Mouse (Mus musculus) MEL (cell line): ENCODE measurements around the gene Hexdc. TPM values are rescaled to one million over a fixed set of nuclear protein-coding genes. Genes with fewer than 3 reads are reported as not detected.

Experiments
- DNase-seq: peaks from one replicate; pipeline ENCODE4 v3.0.0; 2011; ENCODE audit warnings: low read depth, low spot score
- H3K27ac ChIP-seq: 2 replicates; pipeline ENCODE4 v1.5.1; 2012; ENCODE audit warnings: low read depth, mild to moderate bottlenecking, control low read depth, low read length, moderate library complexity; ENCODE audit not compliant: control insufficient read depth
- H3K27me3 ChIP-seq, 2 experiments: fragments of 150-350 bp in 1 of 2; sonication (generic) in 1 of 2; 2 replicates each; pipeline ENCODE4 v1.6.1; 2012; ENCODE audit warnings: low read length in 2 of 2, mild to moderate bottlenecking in 2 of 2, improper control_type of control experiment in 1 of 2, moderate library complexity in 1 of 2; ENCODE audit not compliant: insufficient read depth in 2 of 2, control insufficient read depth in 1 of 2
- H3K36me3 ChIP-seq, 2 experiments: 2 replicates each; pipeline ENCODE4 v1.6.1; 2012 to 2014; ENCODE audit warnings: low read length in 2 of 2, improper control_type of control experiment in 1 of 2, inconsistent platforms in 1 of 2, mild to moderate bottlenecking in 1 of 2; ENCODE audit not compliant: insufficient read depth in 2 of 2, control insufficient read depth in 1 of 2
- H3K4me1 ChIP-seq, 2 experiments: fragments of 150-350 bp in 1 of 2; sonication (generic) in 1 of 2; 2 replicates each; pipeline ENCODE4 v1.6.1; 2012; ENCODE audit warnings: low read length in 2 of 2, improper control_type of control experiment in 1 of 2, mild to moderate bottlenecking in 1 of 2; ENCODE audit not compliant: insufficient read depth in 2 of 2, control insufficient read depth in 1 of 2
- H3K4me3 ChIP-seq, 2 experiments: fragments of 150-350 bp in 1 of 2; sonication (generic) in 1 of 2; 2 replicates each; pipeline ENCODE4 v1.5.1; 2012; ENCODE audit warnings: low read depth in 2 of 2, low read length in 2 of 2, mild to moderate bottlenecking in 2 of 2, moderate library complexity in 2 of 2, control low read depth in 1 of 2, improper control_type of control experiment in 1 of 2; ENCODE audit not compliant: control insufficient read depth in 1 of 2, insufficient read depth in 1 of 2
- H3K79me2 ChIP-seq: 2 replicates; pipeline ENCODE4 v1.6.1; 2012; ENCODE audit warnings: mild to moderate bottlenecking, low read length, moderate library complexity; ENCODE audit not compliant: control insufficient read depth, poor library complexity, insufficient read depth
- H3K9ac ChIP-seq: 2 replicates; pipeline ENCODE4 v1.6.1; 2012; ENCODE audit warnings: low read depth, mild to moderate bottlenecking, control low read depth, low read length, moderate library complexity; ENCODE audit not compliant: control insufficient read depth, poor library complexity, severe bottlenecking
- H3K9me3 ChIP-seq: fragments of 150-350 bp; sonication (generic); replicated peaks from 2 replicates; pipeline ENCODE4 v1.6.1; 2012; ENCODE audit warnings: mild to moderate bottlenecking, low read length, improper control_type of control experiment, moderate library complexity; ENCODE audit not compliant: insufficient read depth
- BHLHE40 ChIP-seq: IDR thresholded peaks from 2 replicates; pipeline ENCODE4 v1.6.1; 2012; ENCODE audit warnings: low read depth, mild to moderate bottlenecking, inconsistent platforms, low read length, improper control_type of control experiment, borderline replicate concordance
- CHD1 ChIP-seq: IDR thresholded peaks from 2 replicates; pipeline ENCODE4 v1.6.1; 2012; ENCODE audit warnings: low read depth, mild to moderate bottlenecking, inconsistent platforms, low read length, improper control_type of control experiment
- CHD2 ChIP-seq: IDR thresholded peaks from 2 replicates; pipeline ENCODE4 v1.6.1; 2011; ENCODE audit warnings: low read length, improper control_type of control experiment
- CTCF ChIP-seq, 3 experiments: IDR thresholded peaks in 2 of 3; conservative IDR thresholded peaks in 1 of 3; 2 replicates each; pipeline ENCODE4 v1.5.1; 2011 to 2012; ENCODE audit warnings: low read length in 3 of 3, low read depth in 2 of 3, mild to moderate bottlenecking in 2 of 3, improper control_type of control experiment in 1 of 3, inconsistent platforms in 1 of 3, mixed read lengths in 1 of 3, moderate library complexity in 1 of 3; ENCODE audit not compliant: control insufficient read depth in 1 of 3, insufficient read depth in 1 of 3, poor library complexity in 1 of 3, severe bottlenecking in 1 of 3
- E2F4 ChIP-seq: IDR thresholded peaks from 2 replicates; pipeline ENCODE4 v1.6.1; 2011; ENCODE audit warnings: low read depth, low read length, improper control_type of control experiment, borderline replicate concordance
- EP300 ChIP-seq, 2 experiments: IDR thresholded peaks; 2 replicates each; pipeline ENCODE4 v1.6.1; 2011; ENCODE audit warnings: improper control_type of control experiment in 2 of 2, low read length in 2 of 2, low read depth in 1 of 2, mild to moderate bottlenecking in 1 of 2
- GABPA ChIP-seq: IDR thresholded peaks from 2 replicates; pipeline ENCODE4 v1.6.1; 2012; ENCODE audit warnings: low read depth, mild to moderate bottlenecking, inconsistent platforms, low read length, improper control_type of control experiment, moderate library complexity
- GATA1 ChIP-seq: IDR thresholded peaks from 2 replicates; pipeline ENCODE4 v1.6.1; 2011; ENCODE audit warnings: low read depth, low read length, improper control_type of control experiment
- JUND ChIP-seq: IDR thresholded peaks from 2 replicates; pipeline ENCODE4 v1.6.1; 2011; ENCODE audit warnings: low read depth, mild to moderate bottlenecking, improper control_type of control experiment, low read length
- MAFK ChIP-seq: IDR thresholded peaks from 2 replicates; pipeline ENCODE4 v1.6.1; 2011; ENCODE audit warnings: low read depth, mild to moderate bottlenecking, low read length, improper control_type of control experiment, borderline replicate concordance
- MAZ ChIP-seq: IDR thresholded peaks from 2 replicates; pipeline ENCODE4 v1.6.1; 2012; ENCODE audit warnings: low read depth, mild to moderate bottlenecking, inconsistent platforms, low read length, improper control_type of control experiment
- MXI1 ChIP-seq: IDR thresholded peaks from 2 replicates; pipeline ENCODE4 v1.6.1; 2011; ENCODE audit warnings: mild to moderate bottlenecking, low read depth, low read length, improper control_type of control experiment
- MYC ChIP-seq: IDR thresholded peaks from 2 replicates; pipeline ENCODE4 v1.6.1; 2011; ENCODE audit warnings: low read depth, mild to moderate bottlenecking, low read length, improper control_type of control experiment, moderate library complexity
- NRF1 ChIP-seq: IDR thresholded peaks from 2 replicates; pipeline ENCODE4 v1.6.1; 2014; ENCODE audit warnings: low read depth, mild to moderate bottlenecking, inconsistent platforms, low read length, improper control_type of control experiment, moderate library complexity; ENCODE audit not compliant: poor library complexity, insufficient read depth, severe bottlenecking
- POLR2A ChIP-seq, 2 experiments: IDR thresholded peaks; 2 replicates each; pipeline ENCODE4 v1.6.1; 2011 to 2012; ENCODE audit warnings: low read length in 2 of 2, mild to moderate bottlenecking in 2 of 2, control low read depth in 1 of 2, improper control_type of control experiment in 1 of 2, low read depth in 1 of 2, moderate library complexity in 1 of 2; ENCODE audit not compliant: control insufficient read depth in 1 of 2, insufficient read depth in 1 of 2, poor library complexity in 1 of 2
- POLR2AphosphoS5 ChIP-seq: IDR thresholded peaks from 2 replicates; pipeline ENCODE4 v1.6.1; 2012; ENCODE audit warnings: low read depth, borderline replicate concordance, mild to moderate bottlenecking, inconsistent platforms, low read length, moderate library complexity, mixed read lengths
- RAD21 ChIP-seq: IDR thresholded peaks from 2 replicates; pipeline ENCODE4 v1.6.1; 2011; ENCODE audit warnings: mild to moderate bottlenecking, low read depth, low read length, improper control_type of control experiment
- RCOR1 ChIP-seq: IDR thresholded peaks from 2 replicates; pipeline ENCODE4 v1.6.1; 2012; ENCODE audit warnings: low read depth, mild to moderate bottlenecking, inconsistent platforms, low read length, improper control_type of control experiment
- SIN3A ChIP-seq: IDR thresholded peaks from 2 replicates; pipeline ENCODE4 v1.6.1; 2012; ENCODE audit warnings: low read length, improper control_type of control experiment, inconsistent platforms
- TAL1 ChIP-seq: IDR thresholded peaks from 2 replicates; pipeline ENCODE4 v1.6.1; 2012; ENCODE audit warnings: mild to moderate bottlenecking, inconsistent platforms, low read length, moderate library complexity, mixed read lengths
- TCF12 ChIP-seq: IDR thresholded peaks from 2 replicates; pipeline ENCODE4 v1.6.1; 2014; ENCODE audit warnings: low read depth, mild to moderate bottlenecking, inconsistent platforms, low read length, improper control_type of control experiment, moderate library complexity
- UBTF ChIP-seq: IDR thresholded peaks from 2 replicates; pipeline ENCODE4 v1.6.1; 2012; ENCODE audit warnings: low read depth, mild to moderate bottlenecking, inconsistent platforms, low read length, improper control_type of control experiment, moderate library complexity, borderline replicate concordance; ENCODE audit not compliant: insufficient read depth
- ZMIZ1 ChIP-seq: IDR thresholded peaks from 2 replicates; pipeline ENCODE4 v1.6.1; 2012; ENCODE audit warnings: low read depth, mild to moderate bottlenecking, inconsistent platforms, low read length, improper control_type of control experiment, moderate library complexity
- polyA plus RNA-seq, 2 experiments: library from polyadenylated mRNA; stranded (reverse) in 1 of 2; unstranded in 1 of 2; fragments of >175 nt in 1 of 2; fragments of >200 nt in 1 of 2; gene quantifications; 2 replicates each; pipeline versions ENCODE4 v1.2.1 to v1.2.4; 2012; ENCODE audit warnings: low replicate concordance in 2 of 2, low read depth in 1 of 2; ENCODE audit not compliant: insufficient read length in 2 of 2, insufficient read depth in 1 of 2, missing spikeins in 1 of 2
- total RNA-seq: library from RNA; depleted of rRNA; stranded (reverse); fragments of 300-350 nt; gene quantifications from 2 replicates; pipeline ENCODE4 v1.2.3, GENCODE M21; 2012

Gene Hexdc
- total and polyA plus RNA-seq, 3 experiments, result 7.1 to 9.0 TPM; not detected in 1

- TF ChIP-seq RCOR1, result peak; percentile 90
- TF ChIP-seq EP300 (IDR thresholded peaks at IDR 0.05; ENCODE audit: low read depth in 1 of 2, low read length in 2 of 2), result 0 out of 4 replicates have a peak, but pooled peaks of 1 of the 2 experiments have one; percentile 11
- TF ChIP-seq GATA1, result no peak
- TF ChIP-seq MAZ, result peak; percentile 86; the same call in 1 of the 2 replicates
- peak; percentile 78 for TF ChIP-seq SIN3A
- no peak for TF ChIP-seq E2F4
- peak; percentile 49 to 76 for TF ChIP-seq POLR2A (IDR thresholded peaks at IDR 0.05; ENCODE audit: control insufficient read depth in 1 of 2, insufficient read depth in 1 of 2, low read depth in 1 of 2, low read length in 2 of 2, poor library complexity in 1 of 2)
- TF ChIP-seq MXI1, result peak; percentile 74
- TF ChIP-seq GABPA, result no peak
- TF ChIP-seq POLR2AphosphoS5, result no peak; the same call in 1 of the 2 replicates
- peak; percentile 94 for TF ChIP-seq MYC
- TF ChIP-seq CHD1, result 0 out of 2 replicates have a peak, but pooled peaks have one; percentile 56
- TF ChIP-seq RAD21, result no peak
- TF ChIP-seq BHLHE40, result 0 out of 2 replicates have a peak, but pooled peaks have one; percentile 5
Observed at GRCm38 (mm10) chr11:121259160-121260100, 55.2 kb downstream of the Hexdc start, which contains the start of gene Foxk2 (continued).

GRCm38 (mm10) chr11:121260211-121260906 lies 56.1 kb downstream of the Hexdc start:
- peaks cover 47% of the 10 kb centered on the region for H3K79me2 ChIP-seq
- TF ChIP-seq MAFK, result no peak
- TF ChIP-seq TAL1, result no peak
- TF ChIP-seq ZMIZ1, result no peak
- no peak for TF ChIP-seq SIN3A
- no peak for TF ChIP-seq CHD2
- 0 out of 6 replicates have a peak, but pooled peaks of 1 of the 3 experiments have one; percentile 2 for TF ChIP-seq CTCF (IDR thresholded peaks at IDR 0.05 in 2 of 3, conservative IDR thresholded peaks at IDR 0.05 in 1 of 3; ENCODE audit: control insufficient read depth in 1 of 3, insufficient read depth in 1 of 3, low read depth in 2 of 3, low read length in 3 of 3, poor library complexity in 1 of 3, severe bottlenecking in 1 of 3)
- TF ChIP-seq E2F4, result no peak
- no peak for TF ChIP-seq MAZ
- TF ChIP-seq TCF12, result no peak
- no peak for TF ChIP-seq MXI1
- 0 out of 2 replicates have a peak, but pooled peaks have one; percentile 79 for TF ChIP-seq UBTF
- no peak for TF ChIP-seq JUND
- no peak for TF ChIP-seq NRF1
- H3K4me3 ChIP-seq, result peak overlapping the region; percentile 64 to 95
- no peaks in the 10 kb centered on the region for H3K9me3 ChIP-seq
- DNase-seq, result peak; percentile 44
- H3K27ac ChIP-seq, result peak overlapping the region; percentile 48; the same call in 1 of the 2 replicates
- H3K36me3 ChIP-seq, result peaks cover 11 to 20% of the 10 kb centered on the region in 2 experiments
- peaks cover 5 to 12% of the 10 kb centered on the region in 2 experiments for H3K4me1 ChIP-seq
- H3K9ac ChIP-seq, result peak overlapping the region; percentile 96
- H3K27me3 ChIP-seq, result no peaks in the 10 kb centered on the region
